Mouse (Mus musculus) Patski (cell line): ENCODE results near the gene Arsg. TPM values are rescaled to one million over a fixed set of nuclear protein-coding genes. Genes with fewer than 3 reads are reported as not detected.

Experiments used
- ATAC-seq: fragments of 100-300 bp; one replicate; pipeline ENCODE4 v1.8.0; 2021
- CTCF ChIA-PET: fragments of 350-600 bp; sonication (Branson Sonifier 250); formaldehyde crosslinking; loops from one replicate; lab custom pipeline; 2022; ENCODE audit warnings: inconsistent platforms; lab: Charles Lee
- POLR2A ChIA-PET: fragments of 350-600 bp; sonication (Branson Sonifier 250); formaldehyde crosslinking; loops from one replicate; lab custom pipeline; 2022; ENCODE audit warnings: antibody characterized with exemption, inconsistent platforms; lab: Charles Lee
- DNase-seq: peaks from one replicate; pipeline ENCODE4 v3.0.0-alpha.2; 2011; ENCODE audit warnings: low read depth, low spot score
- H3K27me3 ChIP-seq: fragments of 371-371 bp; one replicate; pipeline ENCODE4 v1.5.1; 2021
- CTCF ChIP-seq: fragments of 100-300 bp; IDR thresholded peaks from one replicate; pipeline ENCODE4 v1.5.1; 2021
- in situ Hi-C: fragments of 300-500 bp; cut with MboI; formaldehyde crosslinking; loops from 3 replicates; pipeline ENCODE4 v1.11.1; 2018; ENCODE audit warnings: low pct_unique_long_range_greater_than_20kb, mixed read lengths
- polyA plus RNA-seq: library from polyadenylated mRNA; unstranded; gene quantifications from one replicate; pipeline ENCODE4 v1.2.3, GENCODE M21; 2021

The Arsg gene
- polyA plus RNA-seq, 1 experiment from 2014 or later = 1.1 TPM

DNA sequence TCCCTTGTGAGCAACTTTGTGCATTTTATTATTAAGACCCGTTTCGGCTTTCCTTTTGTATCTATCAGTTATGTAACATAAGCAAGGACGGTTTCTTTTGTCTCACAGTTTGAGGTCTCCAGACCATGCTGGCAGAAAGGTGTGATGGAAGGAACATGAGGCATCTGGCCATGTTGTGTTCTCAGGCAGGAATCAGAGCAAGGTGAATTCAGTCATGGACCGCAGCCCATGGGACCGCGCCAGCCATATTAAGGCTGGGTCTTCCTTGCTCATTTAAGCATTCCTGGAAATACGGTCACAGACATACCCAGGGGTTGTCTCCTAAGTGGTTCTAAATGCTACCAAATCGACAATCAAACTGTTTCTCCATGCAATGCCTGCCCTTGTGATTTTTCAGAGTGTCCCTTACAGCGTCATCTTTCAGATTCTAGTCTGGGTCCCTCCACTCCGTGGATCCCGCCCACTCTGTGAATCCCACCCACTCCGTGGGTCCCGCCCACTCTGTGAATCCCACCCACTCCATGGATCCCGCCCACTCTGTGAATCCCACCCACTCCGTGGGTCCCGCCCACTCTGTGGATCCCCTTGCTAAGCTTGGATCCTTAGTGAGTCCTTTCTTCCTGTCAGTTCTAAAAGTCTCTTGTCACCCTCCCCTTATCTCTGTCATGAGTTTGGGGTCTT is 40.0 kb downstream of the Arsg start:
- no peaks in the 10 kb centered on the region for H3K27me3 ChIP-seq
- CTCF ChIA-PET = no interaction called here
- DNase-seq (no peak), ATAC-seq (no peak)
- POLR2A ChIA-PET = no interaction called here
- TF ChIP-seq CTCF = no peak
- in situ Hi-C loops = no loop called here

DNA sequence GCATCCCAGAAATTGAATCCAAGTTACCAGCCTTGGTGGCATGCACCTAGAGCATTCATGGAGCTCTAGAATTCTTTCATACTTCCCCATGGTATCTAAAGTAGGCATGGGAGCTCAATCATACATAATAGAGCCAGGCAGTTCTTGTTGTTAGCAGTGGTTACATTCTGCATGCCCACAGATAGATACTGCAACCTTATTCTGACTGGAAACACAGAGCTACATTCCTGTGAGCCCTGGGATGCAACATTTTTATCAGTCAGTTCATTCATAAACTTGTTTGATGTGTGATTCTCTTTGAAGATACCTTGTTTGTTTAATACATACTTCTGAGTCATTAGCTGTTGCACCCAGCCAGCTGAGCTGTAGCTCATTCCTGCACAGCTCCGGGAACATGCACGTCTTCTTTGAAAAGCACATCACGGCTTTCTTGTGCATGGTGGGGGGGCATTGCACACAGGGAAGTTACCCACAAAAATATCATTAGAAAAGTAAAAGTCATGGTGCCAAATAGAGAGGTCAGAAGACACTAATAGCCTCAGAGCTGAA is 41.0 kb downstream of the Arsg start:
- peak; percentile 49 for DNase-seq
- in situ Hi-C loops = no loop called here
- ChIA-PET CTCF (no interaction called here), POLR2A (no interaction called here)
- H3K27me3 ChIP-seq = no peaks in the 10 kb centered on the region
- no peak for TF ChIP-seq CTCF
- ATAC-seq = peak; percentile 87

DNA sequence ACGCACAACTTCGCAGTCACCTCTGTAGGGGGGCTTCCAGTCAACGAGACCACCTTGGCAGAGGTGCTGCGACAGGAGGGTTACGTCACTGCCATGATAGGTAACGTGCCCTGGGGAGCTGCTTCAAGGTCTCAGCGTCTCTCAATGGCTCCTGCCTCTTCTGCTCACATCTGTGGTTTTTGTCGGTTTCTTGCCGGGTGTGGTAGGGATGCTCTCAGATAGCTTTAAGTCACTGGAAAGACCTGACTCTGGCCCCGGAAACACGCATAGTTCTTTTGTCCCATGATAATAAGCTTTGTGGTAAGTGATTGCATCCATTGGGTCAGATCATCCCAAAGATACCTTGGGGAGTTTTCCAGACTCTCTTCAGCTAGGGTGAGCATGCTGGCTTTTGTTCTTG is 44.2 kb downstream of the Arsg start:
- DNase-seq = no peak
- POLR2A ChIA-PET = interaction anchor here (0.6 kb wide), 1 partner anchor 118 kb away, joined by 3 read pairs; no protein-coding TSS in a partner anchor

DNA sequence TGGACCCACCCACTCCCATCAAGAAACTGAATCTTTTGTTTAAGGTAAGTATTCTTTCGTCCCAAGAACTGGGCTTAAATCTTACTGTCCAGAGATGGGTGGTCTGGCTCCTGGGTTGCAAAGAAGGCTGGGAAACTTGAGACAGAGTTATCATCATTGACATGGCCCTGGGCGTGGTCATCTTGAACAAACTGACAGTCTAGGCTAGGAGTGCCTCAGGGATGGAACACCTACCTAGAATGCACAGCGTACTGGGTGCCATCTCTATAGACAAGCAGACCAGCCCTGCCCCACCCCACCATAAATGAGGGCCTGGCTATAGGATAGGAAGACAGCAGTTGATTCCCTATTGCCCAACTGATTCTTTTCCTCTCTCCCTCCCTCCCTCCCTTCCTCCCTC is 44.6 kb downstream of the Arsg start:
- ATAC-seq (no peak), DNase-seq (no peak)
- ChIA-PET POLR2A (interaction anchor here (0.6 kb wide), 1 partner anchor 118 kb away, joined by 3 read pairs; no protein-coding TSS in a partner anchor), CTCF (interaction anchor here (0.7 to 0.9 kb wide), 2 partner anchors 14 to 28 kb away, joined by 3 read pairs; no protein-coding TSS in a partner anchor)
- no peak for TF ChIP-seq CTCF
- in situ Hi-C loops = no loop called here
- H3K27me3 ChIP-seq = no peaks in the 10 kb centered on the region

More for the DNA sequence above, 44.2 kb downstream of the Arsg start:
- no peak for TF ChIP-seq CTCF
- CTCF ChIA-PET = interaction anchor here (0.7 to 0.9 kb wide), 2 partner anchors 15 to 29 kb away, joined by 3 read pairs; no protein-coding TSS in a partner anchor
- no peak for ATAC-seq
- H3K27me3 ChIP-seq = no peaks in the 10 kb centered on the region
- in situ Hi-C loops = no loop called here

DNA sequence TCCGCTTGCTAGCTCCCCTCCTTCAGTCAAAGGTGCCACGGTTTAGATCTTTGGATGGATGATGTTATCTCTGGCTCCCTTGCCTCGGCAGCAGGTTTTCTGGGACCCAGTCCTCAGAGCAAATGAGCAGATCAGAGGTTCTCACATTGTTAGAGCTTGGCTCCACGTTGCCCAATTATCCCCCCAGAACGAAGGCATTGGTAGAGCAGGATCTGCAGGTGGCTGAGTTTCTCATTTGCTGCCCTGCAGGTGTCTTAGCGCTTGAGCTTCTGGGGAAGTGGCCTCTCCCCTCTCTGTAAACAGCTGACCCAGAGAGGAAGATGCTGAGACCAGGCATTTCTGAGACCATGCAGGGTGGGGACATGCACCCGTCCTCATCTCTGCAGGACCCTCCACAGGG is 47.8 kb downstream of the Arsg start:
- CTCF ChIA-PET = no interaction called here
- H3K27me3 ChIP-seq = no peaks in the 10 kb centered on the region
- ATAC-seq (no peak), DNase-seq (no peak)
- no peak for TF ChIP-seq CTCF
- POLR2A ChIA-PET = no interaction called here
- in situ Hi-C loops = no loop called here

DNA sequence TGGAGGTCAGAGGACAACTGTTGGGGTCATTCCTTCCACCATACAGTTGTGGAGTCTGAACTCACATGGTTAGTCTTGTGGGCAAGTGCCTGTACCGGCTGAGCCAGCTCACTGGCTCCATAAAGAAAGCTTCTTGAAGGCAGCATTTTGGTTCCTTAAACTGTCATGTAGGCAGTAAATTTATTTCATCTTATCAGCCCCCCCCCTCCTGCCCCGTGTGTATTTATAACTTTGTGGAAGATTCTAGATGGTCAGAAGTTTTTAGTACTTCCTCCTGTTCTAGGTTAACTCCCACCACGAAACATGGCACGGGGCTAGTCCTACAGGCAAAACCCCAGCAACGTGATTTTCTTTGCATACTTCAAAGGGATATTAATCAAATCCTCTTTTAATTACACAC is 51.7 kb downstream of the Arsg start:
- H3K27me3 ChIP-seq = no peaks in the 10 kb centered on the region
- ATAC-seq (no peak), DNase-seq (no peak)
- in situ Hi-C loops = no loop called here
- ChIA-PET CTCF (interaction anchor here (1.7 kb wide), 1 partner anchor 14 kb away, joined by 5 read pairs; no protein-coding TSS in a partner anchor), POLR2A (no interaction called here)
- no peak for TF ChIP-seq CTCF

DNA sequence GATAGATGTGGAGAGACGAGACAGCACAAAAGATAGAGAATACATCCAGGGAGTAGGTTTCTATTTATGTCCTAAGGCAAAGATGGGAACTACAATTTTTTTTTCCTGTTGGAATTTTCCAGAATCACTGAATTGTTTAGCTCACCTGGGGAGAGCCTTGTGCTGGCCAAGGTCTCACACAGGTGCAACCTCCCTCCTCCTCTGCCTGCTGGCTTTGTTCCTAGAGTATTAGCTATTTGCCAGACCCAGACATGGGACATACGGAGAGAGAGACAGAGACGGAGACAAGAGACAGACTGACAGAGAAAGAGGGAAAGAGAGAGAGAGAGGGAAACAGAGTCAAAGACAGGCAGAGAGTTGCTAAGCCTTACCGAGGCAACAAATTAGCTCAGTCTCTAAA is 52.4 kb downstream of the Arsg start:
- no peaks in the 10 kb centered on the region for H3K27me3 ChIP-seq
- in situ Hi-C loops = no loop called here
- ChIA-PET POLR2A (no interaction called here), CTCF (no interaction called here)
- DNase-seq (no peak), ATAC-seq (no peak)
- TF ChIP-seq CTCF = no peak

DNA sequence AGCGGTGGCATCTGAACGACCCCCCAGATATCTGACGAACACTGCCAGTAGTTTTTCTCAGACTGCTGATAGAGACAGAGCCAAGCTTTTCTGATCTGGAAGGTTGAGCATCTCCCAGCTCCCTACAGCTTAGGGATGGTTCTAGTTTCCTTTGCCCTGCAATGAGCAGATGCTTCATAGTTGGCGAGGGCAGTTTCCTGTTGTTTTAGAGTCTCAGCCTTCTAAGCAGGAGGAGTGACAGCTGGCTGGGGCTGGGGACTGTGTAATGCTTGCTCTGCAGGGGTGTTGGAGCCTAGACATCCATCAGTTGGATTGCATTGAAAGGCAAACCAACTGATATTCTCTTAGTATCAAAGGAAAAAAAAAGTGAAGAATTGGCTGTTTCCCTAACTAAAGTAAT is 56.9 kb downstream of the Arsg start:
- CTCF ChIA-PET = no interaction called here
- no peak for TF ChIP-seq CTCF
- DNase-seq = no peak
- in situ Hi-C loops = no loop called here
- H3K27me3 ChIP-seq = no peaks in the 10 kb centered on the region
- POLR2A ChIA-PET = no interaction called here
- peak; percentile 29 for ATAC-seq

DNA sequence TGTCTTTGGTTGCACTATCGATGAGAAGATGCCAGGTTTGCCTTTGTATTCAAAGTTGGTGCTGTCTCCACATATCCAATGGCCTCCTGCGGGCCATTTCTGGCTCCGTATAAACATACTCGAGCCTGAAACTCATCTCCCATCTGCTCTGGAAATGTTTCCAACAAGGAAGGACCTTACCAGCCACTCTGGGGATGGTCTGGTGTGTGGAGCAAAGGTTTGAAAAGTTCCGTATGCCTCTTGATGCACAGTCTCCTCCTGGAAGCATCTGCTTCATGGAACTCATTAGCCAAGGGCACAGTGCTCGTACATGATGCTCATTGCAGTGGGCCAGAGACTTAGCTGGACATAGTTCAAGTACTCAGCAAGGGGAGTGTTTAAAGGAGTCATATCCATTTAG is 62.8 kb downstream of the Arsg start:
- H3K27me3 ChIP-seq = no peaks in the 10 kb centered on the region
- ChIA-PET POLR2A (no interaction called here), CTCF (interaction anchor here (1.3 kb wide), 1 partner anchor 10 kb away, joined by 4 read pairs; no protein-coding TSS in a partner anchor)
- DNase-seq = no peak
- no peak for ATAC-seq
- TF ChIP-seq CTCF = no peak
- in situ Hi-C loops = no loop called here

DNA sequence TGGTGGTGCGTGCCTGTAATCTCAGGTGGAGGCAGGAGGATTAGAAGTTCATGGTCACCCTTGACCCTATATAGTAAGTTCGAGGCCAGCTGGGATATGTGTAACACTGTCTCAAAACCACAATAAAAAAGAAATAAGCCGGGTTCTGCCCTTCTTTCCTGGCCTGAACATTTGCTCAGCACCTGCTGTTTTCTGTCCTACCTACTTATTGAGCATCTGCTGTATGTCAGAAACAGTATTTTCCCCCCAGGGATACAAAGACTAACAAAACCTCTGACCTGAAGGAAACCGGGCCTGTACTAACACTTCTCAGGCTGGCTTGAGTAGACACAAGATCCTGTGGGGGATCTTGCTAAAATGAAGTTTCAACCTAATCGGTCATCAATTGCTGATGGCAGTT is 63.8 kb downstream of the Arsg start:
- ChIA-PET POLR2A (interaction anchor here (0.6 kb wide), 1 partner anchor 708 kb away, joined by 3 read pairs; no protein-coding TSS in a partner anchor), CTCF (interaction anchor here (1.3 kb wide), 1 partner anchor 9 kb away, joined by 4 read pairs; no protein-coding TSS in a partner anchor)
- in situ Hi-C loops = no loop called here
- DNase-seq (no peak), ATAC-seq (no peak)
- H3K27me3 ChIP-seq = no peaks in the 10 kb centered on the region
- no peak for TF ChIP-seq CTCF

DNA sequence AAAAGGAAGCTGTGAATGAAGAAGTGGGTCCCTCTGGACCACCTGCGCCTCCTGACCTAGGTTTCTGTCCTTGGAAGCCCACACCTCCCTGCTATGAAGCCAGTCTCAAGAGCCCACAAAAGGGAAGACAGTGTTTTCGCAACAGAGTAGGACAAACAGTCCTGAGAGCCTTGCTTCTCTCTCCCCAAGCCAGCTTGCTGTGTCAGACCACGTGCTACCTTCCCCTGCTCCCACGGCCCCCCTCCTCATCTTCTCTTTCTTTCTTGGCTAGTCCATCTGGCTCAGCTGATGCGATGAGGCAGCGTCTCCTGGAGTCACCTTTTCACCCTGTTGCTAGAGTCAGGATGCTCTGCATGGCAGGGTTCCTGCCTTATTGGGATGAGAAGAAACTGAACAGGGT is 66.1 kb downstream of the Arsg start:
- ATAC-seq = no peak
- no peak for DNase-seq
- in situ Hi-C loops = no loop called here
- POLR2A ChIA-PET = no interaction called here
- H3K27me3 ChIP-seq = no peaks in the 10 kb centered on the region
- no peak for TF ChIP-seq CTCF
- CTCF ChIA-PET = interaction anchor here (1.0 kb wide), 1 partner anchor 15 kb away, joined by 5 read pairs; no protein-coding TSS in a partner anchor
